Mouse (Mus musculus): ENCODE data around the gene Olfr1369-ps1. TPM values are rescaled to one million over a fixed set of nuclear protein-coding genes. Genes with fewer than 3 reads are reported as not detected.
"Not testable (repeated sequence)": the region's sequence is repeated elsewhere in the genome, so short reads cannot be mapped to it uniquely, and the experiment has no call there.

Olfr1369-ps1 gene
- not detected for total RNA-seq (2022)

DNA sequence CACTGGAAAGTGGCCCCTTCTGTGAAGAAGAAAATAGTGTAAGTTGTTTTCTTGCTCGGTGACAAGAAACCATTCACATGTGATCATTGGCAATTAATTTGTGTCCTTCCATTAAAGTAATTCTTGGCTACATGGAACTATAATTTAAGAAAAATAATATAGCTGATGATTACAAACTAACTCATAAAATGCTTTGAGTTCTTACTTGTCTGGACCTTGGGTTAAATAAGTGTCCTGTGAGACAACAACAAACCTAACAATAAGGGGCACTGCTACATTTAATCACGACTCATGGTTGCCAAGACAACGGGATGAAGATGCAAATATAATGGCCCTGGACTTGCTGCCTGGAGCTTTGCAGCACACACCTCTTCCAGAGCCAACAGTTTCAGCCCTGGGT lies at the start of gene Olfr1369-ps1:
TSS of gene Olfr1369-ps1 (plus strand) at position 301 of the 400 bp plus-strand sequence.
- DNase-seq (ENCODE audit: low spot score), result not testable (repeated sequence)

DNA sequence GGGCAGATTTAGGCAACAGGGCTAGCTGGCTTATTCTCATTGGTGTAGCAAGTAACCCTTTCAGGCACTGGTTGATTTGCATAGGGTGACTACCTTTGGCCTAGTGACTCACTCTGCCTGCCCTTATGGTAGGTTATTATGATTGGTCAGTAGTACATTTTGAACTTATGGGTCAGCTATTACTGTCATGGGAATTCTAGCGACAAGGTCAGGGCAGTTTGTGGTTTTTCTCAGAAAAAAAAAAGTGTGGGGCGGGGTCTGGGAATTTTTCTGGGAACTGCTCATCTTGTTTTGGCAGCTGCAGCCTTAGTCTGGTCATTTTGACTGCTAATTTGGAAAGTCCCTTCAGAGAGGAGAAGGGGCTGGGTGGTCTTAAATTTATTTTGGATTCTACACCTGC lies 45.3 kb upstream of the Olfr1369-ps1 start:
- DNase-seq (ENCODE audit: low spot score), result no peak

DNA sequence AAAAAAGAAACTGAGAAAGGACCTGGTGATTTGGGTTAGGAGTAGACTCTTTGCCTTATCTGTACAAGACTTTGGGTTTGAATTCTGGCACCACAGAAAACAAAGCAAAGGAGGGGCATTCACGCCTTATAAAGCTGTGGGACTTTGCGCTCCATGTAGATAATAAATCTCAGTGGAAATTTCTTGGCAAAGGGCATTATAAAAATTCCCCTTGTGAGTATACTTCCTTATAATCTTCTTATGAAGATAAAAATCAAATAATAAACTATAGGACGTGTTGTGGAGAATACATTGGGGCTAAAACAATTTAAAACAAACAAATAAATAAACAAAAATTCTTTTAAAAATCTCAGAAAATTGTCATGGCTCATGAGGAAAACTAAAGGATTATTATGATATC lies 36.4 kb upstream of the Olfr1369-ps1 start, which contains the start of gene Olfr1370:
TSS of gene Olfr1370 (minus strand) at position 101 of the 400 bp plus-strand sequence.
- no peak for DNase-seq (ENCODE audit: low spot score)

DNA sequence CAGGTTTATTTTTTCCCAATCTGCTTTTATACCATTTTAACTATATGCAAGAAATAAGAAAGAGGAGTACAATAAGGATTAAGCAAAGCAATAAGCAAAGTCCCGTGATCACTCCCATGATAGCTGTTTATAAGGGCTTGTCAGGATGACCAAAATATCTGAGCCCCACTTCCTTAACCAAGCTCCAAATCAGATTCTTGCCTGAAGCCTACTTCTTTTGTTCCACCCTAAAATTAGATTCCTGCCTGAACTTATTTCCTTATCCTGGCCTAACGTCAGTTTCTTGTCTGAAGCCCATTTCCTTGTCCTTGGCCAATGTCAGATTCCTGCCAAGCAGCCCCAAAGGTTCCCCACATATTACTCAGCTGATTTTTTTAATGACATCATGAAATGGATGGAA lies 28.6 kb upstream of the Olfr1369-ps1 start:
- DNase-seq (ENCODE audit: low spot score), result peak; percentile 21

DNA sequence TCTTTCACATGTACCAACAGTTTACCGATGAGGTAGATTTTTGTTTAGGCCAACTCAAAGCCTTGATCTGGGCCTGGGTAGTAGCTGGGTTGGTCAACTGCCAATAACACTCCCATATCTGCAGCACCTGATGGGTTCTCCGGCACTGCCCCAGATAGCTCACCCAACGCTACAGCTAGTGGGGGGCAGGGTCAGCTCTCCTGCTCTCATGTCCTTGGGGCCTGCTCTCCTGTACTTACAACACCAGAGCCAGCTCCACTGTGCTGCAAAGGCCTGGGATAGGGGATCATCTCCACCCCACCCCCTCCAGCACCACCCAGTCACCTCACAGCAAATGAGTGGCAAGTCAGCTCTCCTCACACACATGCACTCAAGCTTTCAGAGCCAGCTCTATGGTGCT lies 1.5 kb upstream of the Olfr1369-ps1 start:
- DNase-seq (ENCODE audit: low spot score), result no peak

DNA sequence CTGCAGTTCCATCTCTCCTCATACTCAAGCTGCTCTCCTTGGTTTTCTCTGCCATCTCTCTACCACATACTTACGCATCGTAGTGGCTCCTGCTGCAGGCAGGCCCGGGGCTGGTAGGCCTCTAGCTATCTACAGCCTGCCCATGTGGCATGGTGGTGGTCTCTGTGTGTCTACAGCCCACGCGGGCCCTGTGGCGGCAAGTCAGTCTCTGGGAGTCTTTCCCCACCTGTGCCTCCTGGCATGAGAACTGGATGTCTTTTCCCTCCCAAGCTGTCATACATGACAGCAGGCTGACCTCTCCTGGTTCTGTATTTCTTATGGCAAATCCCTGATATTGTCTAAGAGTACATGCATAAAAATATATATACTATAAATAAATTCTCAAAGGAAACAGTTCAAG lies 842 bp upstream of the Olfr1369-ps1 start:
- no peak for DNase-seq (ENCODE audit: low spot score)

DNA sequence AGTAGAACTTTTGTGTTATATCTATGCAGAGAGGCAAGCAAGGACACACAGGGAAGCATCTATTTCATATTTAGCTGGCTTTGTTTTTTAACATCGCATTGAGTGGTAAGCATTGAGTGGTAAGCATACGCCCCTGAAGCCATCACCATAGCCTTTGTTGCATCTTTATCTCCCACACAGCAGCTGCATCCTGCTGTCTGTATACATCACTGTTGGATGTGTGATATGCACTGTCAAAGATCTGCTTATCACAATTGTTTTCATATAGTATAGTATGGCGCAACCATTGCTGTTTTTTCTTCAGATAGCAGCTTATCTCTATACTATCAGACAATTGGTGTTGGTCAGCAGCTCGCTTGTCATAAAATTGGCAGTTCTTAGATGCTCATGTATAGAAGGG lies 2.8 kb downstream of the Olfr1369-ps1 start:
- DNase-seq (ENCODE audit: low spot score), result no peak

DNA sequence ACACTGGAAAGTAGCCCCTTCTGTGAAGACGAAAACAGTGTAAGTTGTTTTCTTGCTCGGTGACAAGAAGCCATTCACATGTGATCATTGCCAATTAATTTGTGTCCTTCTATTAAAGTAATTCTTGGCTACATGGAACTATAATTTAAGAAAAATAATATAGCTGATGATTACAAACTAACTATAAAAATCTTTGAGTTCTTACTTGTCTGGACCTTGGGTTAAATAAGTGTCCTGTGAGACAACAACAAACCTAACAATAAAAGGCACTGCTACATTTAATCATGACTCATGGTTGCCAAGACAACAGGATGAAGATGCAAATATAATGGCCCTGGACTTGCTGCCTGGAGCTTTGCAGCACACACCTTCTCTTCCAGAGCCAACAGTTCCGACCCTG lies 18.1 kb downstream of the Olfr1369-ps1 start, which contains the start of gene Olfr263:
TSS of gene Olfr263 (plus strand) at position 301 of the 400 bp plus-strand sequence.
- not testable (repeated sequence) for DNase-seq (ENCODE audit: low spot score)

DNA sequence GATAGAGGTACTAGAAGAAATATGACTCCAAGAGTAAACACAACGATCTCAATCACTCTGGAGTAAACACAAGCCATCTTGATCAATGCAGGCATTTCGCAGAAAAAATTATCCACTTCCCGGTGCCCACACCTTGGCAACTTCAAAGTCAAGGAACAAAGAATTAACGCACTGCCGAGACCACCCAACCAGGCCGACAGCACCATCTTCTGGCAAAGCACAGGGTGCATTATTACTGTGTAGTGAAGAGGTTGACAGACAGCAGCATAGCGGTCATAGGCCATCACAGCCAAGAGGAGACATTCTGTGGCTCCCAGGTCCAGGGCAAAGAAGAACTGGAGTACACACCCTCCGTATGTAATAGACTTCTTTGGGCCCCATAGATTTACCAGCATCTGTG lies 31.1 kb downstream of the Olfr1369-ps1 start:
- no peak for DNase-seq (ENCODE audit: low spot score)

DNA sequence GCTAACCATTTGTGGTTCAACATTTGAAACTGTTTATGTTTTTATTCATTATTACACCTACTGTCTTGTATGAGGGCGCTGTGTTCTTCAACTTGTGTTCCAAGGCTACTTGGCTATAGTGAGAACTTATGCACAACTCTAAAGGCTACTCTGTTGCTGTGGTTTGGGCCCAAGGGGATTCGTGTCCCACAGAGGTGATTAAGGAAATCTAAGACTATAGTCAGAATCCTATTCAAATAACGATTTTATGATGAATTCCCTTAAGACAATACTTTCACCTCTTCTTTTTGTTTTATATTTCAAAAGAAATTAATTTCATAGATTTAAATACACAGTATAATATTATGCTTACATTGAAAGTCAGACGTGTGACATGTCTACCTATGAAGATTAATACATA lies 34.5 kb downstream of the Olfr1369-ps1 start, which contains the start of gene Olfr1368:
TSS of gene Olfr1368 (minus strand) at position 101 of the 400 bp plus-strand sequence.
- DNase-seq (ENCODE audit: low spot score), result no peak

DNA sequence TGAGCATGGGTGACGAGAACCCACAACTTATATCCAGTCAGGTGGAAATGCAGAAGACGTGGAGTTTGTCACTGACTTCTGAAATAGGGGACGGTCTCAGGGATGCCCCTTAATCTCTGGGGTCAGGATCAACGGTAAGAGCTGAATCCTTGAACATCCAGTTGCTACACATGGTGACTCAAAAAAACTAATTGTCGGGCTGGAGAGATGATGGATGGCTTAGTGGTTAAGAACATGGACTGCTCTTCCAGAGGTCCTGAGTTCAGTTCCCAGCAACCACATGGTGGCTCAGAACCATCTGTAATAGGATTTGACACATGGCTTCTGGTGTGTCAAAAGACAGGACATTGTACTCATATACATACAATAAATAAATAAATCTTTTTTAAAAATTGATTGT lies 44.6 kb downstream of the Olfr1369-ps1 start:
- DNase-seq (ENCODE audit: low spot score), result no peak

DNA sequence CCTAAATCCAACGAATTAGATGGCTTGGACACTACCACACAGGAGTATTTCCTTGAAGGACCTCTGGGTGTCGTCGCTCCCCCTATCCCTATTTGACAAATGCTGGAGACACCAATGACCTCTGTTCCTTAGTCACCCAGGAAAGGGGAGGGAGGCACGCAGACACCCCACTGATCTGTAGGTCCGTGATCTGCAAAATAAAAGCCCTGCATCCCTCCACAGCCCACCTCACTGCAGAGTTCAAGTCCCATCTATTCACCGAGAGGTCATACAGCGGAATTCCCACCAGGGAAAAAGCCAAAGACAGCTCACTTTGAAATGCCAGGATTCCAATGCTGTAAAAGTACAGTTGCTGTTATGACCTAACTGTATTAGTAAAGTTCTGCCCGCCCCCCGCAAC lies 46.8 kb downstream of the Olfr1369-ps1 start:
- no peak for DNase-seq (ENCODE audit: low spot score)

DNA sequence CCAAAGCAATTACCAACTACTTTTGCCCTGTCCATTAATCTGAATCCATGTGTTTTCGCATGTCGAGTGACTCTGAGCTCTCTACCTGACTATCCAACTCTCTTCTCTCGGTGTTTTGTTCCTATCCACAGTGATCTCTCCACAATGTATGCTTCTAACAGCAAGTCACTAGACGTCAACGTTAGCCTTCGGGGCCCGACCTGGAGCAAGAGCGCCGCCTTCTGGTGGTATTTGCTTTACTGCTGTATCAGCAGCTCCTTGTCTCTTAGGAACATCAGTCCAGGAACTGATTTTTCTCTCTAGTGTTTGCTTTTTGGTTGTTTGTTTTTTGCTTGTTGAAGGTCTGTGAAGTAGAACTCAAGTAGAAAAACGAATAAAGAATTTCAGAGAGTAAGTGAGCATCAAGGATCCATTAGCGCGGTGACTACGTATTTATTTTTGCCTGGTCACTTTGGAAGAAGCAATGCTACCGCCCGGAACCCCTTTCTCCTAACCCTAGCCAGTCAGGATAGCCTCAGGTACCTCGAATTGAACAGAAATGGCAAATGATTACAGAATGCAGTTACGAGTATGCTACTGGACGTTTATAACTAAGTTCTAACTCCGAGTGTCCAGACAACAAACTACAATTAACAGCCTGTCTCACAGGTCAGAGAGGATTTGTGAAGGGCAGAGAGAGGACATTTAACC lies 47.6 kb downstream of the Olfr1369-ps1 start:
- DNase-seq (ENCODE audit: low spot score), result peak; percentile 88

DNA sequence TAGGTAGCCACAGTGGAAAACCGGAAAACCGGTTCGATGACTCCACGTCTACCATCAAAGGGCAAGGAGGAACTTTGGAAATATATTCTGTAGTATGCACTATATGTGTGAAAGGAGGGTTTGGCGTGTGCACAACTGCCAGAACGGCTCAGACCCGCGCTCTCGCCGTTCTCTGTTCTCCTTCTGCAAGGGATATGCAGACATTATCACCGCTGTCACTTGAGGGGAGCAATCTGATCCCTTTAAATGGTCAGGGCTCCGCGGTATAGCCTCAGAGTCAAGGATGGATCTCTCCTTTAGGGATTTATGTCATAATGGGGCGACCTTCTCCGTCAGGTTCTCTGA lies 48.2 kb downstream of the Olfr1369-ps1 start:
- DNase-seq (ENCODE audit: low spot score), result no peak

DNA sequence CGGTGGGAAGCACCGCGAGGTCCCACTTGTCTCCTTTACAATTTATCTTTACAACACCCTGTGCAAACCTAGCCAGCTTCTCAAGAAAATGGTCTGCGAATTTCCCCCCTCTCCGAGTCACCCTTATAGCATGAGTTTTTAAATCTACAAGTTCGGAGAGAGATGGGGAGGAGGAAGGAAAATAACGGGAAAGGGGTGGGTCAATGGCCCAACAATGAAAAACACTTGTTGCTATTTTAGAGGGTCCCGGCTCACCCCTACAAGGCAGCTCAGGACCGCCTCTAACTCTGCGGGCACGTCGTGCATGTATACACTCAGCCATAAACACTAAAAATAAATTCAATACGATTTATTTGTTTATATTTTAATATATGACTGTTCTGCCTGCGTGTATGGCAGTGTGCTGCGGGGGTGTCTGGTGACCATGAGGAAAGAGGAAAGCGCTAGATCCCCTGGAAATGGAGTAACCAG lies 48.8 kb downstream of the Olfr1369-ps1 start:
- peak; percentile 38 for DNase-seq (ENCODE audit: low spot score)

DNA sequence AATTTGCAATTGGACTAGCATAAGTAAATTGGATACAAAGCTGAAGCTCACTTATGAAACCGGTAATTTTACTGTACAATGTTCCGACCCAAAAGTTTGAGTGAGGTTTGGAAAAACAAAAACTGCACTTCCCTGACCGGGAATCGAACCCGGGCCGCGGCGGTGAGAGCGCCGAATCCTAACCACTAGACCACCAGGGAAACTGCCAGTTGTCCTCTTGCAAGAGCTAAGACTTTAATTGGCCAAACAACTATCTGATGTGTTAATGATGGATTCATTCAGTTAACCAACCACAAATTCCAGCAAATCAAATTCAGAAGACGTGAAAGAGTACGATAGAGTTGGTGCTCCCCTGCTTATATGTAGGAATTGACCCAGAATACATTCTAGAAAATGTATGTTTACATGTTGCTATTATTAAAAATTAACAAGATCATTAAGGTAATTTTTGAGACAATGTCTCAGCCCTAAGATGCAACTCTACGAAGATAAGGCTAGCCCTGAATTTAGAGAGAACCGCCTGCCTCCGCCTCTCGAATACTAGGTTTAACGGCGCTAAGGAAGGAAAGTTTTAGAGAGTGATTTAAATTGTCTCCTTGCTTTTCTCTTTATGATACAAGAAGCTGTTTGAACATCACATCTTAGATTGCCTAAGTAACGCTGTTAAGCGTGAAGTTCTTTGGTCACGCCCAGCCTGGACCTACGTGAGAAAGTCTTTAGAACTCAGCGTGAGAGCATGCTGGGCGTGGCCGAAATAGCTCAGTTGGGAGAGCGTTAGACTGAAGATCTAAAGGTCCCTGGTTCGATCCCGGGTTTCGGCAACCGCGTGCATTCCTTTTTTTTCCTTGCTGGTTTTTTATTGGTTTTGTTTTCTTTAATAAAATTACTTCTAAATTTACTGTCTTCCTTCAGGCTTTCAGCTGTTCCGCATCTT lies 49.6 kb downstream of the Olfr1369-ps1 start:
- peak; percentile 95 for DNase-seq (ENCODE audit: low spot score)

DNA sequence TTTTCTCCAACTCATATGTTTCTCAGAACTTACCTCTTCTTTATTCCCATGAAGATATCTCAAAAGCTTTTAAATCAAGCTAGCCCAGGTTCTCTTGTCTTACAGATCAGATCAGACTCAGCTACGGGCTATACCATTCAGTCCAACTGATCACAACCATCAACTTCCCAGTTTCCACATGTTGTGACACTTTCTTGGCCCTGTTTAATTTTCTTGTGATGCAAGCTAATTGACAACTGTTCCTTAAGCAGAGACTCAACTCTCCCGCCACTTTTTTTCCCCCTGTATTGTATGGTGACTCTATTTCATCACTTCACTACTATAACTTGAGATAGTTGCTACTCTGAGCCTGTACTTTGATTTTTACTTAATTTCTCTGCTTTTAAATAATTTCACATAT lies 50.3 kb downstream of the Olfr1369-ps1 start:
- no peak for DNase-seq (ENCODE audit: low spot score)

DNA sequence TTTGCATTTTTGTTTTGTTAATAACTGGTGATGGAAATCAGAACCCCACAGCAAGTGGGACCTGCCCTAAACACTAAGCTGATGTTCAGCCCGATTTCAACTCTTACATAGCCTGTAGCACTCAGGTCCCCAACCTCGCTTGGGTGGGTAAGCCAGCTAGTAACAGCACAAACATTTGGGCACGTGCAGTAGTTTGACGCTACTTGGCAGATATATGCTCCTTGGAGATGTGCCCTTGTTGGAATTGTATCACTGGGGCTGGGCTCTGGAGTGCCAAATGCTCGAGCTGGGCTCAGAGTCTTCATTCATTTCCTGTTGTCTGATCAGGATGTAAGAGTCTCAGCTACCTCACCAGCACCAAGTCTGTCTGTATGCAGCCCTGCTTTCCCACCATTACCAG lies 51.3 kb downstream of the Olfr1369-ps1 start:
- no peak for DNase-seq (ENCODE audit: low spot score)

DNA sequence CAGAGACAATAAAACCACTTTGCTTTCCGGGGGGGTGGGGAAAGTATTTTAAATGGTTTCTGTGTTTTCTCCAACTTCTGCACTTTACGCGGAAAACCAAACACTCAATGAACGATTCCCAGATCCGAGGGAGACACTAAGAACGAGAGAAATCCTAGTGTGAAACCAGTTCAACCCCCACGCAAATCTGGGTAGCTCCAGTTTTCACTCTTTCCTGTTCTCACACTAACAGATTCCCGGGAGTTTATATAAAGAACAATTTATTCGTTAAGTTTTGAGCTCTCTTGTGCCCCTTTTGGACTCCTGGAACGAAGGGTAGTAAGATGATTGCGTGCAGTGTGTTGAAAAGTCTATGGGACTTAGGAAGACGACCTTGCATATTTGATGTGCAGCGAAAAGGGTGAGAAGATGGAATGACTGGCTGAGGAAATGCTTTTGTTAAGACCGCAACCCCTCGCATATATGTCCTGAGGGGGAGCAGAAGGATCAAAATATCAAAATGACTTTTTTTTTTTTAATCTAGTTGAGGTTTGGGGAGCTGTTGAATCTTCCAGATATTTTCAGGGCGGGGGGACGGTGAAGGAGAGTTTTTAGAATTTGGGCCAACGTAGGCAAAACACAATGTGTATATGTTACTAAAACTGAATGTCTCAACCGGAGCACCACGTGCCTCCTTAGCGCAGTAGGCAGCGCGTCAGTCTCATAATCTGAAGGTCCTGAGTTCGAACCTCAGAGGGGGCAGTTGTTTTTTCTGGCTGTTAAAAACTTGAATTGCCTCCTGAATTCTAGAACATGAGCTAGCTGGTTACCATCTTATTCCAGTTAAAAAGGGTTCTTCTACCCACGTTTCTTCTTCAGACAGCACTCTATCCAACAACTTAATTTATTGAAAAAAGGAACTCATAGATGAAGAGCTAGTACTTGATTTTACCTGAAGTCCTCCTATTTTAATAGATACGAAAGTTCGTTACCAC lies 55.9 kb downstream of the Olfr1369-ps1 start:
- peak; percentile 87 for DNase-seq (ENCODE audit: low spot score)

DNA sequence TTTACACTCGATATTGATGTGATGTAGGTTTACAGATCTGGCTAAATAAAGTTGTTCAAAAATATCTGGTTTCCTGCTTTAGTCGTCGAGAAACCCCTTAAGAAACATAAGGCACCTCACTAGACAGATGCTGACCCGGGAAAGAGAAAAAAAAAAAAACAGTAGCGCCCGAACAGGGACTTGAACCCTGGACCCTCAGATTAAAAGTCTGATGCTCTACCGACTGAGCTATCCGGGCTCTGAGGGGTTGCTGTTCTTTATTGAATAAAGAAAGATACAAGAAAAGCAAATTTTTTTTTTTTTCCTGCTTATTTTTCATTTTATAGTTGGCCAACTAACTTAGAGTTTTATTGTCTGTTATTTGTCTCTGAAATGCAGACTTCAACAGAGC lies 56.6 kb downstream of the Olfr1369-ps1 start:
- DNase-seq (ENCODE audit: low spot score), result peak; percentile 56

DNA sequence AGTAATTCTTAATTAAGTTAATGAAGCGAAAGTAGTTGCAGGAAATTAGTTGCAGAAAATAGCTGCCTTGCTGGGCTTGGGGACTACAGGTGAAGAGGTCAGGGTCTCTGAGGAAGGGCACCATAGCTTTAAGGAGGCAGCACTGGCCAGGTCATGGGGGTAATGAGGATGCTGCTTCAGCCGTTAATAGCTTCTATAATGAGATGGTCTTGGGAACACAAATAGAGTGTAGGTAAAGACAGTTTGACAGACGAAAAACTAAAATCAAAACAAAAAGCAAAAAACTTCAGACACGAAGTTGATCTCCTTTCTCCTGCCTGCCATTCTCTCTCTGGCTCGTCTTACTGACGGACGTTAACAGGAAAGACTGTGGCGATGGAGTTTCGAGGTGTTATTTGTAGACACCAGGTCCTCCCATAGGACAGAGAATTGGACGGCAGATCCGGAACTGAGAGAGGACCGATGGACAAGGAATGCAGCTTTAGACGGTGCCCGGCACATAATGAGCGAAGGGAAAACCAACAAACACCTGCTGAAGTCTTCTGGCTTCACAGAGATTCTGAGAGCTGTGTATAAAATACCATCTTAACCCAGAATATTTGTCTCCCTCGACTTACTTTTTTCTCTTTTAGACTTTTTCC lies 57.2 kb downstream of the Olfr1369-ps1 start:
- peak; percentile 53 for DNase-seq (ENCODE audit: low spot score)

All from heart, adult 8-10 months (tissue).